ENCODE assay signal across 7 mouse cellular contexts in the genomic region with DNA sequence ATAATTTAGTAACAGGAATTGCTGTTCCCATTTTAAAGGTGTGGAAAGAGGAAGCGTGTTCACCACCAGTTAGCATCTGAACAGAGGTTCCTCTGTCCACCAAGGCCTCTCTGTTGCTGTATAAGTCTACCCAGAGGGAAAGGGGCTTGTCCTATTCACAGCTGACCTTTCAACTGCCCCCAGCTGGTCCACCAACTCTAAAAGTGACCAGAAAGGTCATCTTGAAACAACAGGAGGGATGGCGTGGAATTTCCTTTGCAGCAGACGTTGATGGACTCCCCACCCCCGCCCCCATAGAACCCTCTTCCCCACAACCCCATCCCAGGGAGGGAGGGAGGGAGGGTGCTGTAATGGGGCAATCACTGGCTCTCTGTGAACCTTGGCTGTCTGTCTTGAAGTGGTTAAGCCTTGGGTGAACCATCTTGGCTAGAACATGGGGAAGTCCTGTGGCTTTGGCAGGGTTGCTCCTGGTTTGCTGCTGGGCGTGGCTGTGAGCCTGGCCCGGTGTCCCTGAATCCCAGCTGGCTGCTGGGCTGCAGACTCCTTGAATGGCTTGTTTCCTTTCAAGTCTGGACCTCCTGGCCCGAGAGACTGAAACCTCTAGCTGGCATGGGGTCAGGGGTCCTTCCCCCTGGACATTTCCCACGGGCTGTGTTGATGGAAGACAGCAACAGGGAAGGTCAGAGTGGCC. TPM values are rescaled to one million over a fixed set of nuclear protein-coding genes. Genes with fewer than 3 reads are reported as not detected.
DNase-seq lines count a peak whose midpoint lies in the region; ATAC-seq and TF ChIP-seq lines count a peak whose summit lies in the region.

No protein-coding gene starts in this region.

- ATAC-seq in intestine, postnatal 0 days = no peak
- no peak for ATAC-seq in liver, embryonic 15.5 days (ENCODE audit: insufficient read depth)

- peaks cover 25% of the 10 kb centered on the region for H3K4me1 ChIP-seq in brown adipose tissue, adult 24 weeks (ENCODE audit: control insufficient read depth, insufficient read depth, insufficient read length, low read length)
- peaks cover 20% of the 10 kb centered on the region for H3K4me1 ChIP-seq in heart, adult 2 months (ENCODE audit: control insufficient read depth, insufficient read depth, low read length)
- peaks cover 20% of the 10 kb centered on the region; the same call in 1 of the 2 replicates for H3K4me1 ChIP-seq in intestine, postnatal 0 days (replicated peaks; ENCODE audit: control insufficient read depth, insufficient read depth, low read length)
- peaks cover 83% of the 10 kb centered on the region for H3K4me1 ChIP-seq in liver, embryonic 15.5 days (replicated peaks)

- no peaks in the 10 kb centered on the region for H3K27me3 ChIP-seq in heart, adult 2 months (ENCODE audit: control insufficient read depth, insufficient read depth, low read length)
- no peaks in the 10 kb centered on the region for H3K27me3 ChIP-seq in intestine, postnatal 0 days (replicated peaks; ENCODE audit: control insufficient read depth, insufficient read depth, low read length)
- H3K27me3 ChIP-seq in liver, embryonic 15.5 days = no peaks in the 10 kb centered on the region

- peak; percentile 67 for DNase-seq in NIH3T3 (ENCODE audit: low read depth)
- DNase-seq in heart, adult 2 months = peak; percentile 75 to 85
- DNase-seq in neural tube, embryonic 10.5 days (ENCODE audit: extremely low spot score, low spot score) = peak; percentile 51
- DNase-seq in right cerebral cortex, postnatal 4 days = no peak

- no peaks in the 10 kb centered on the region for H3K79me2 ChIP-seq in heart, adult 2 months (replicated peaks; ENCODE audit: control insufficient read depth, insufficient read depth, low read length)

- no peak overlapping the region; the same call in 1 of the 2 replicates for H3K27ac ChIP-seq in brown adipose tissue, adult 24 weeks (replicated peaks; ENCODE audit: low read depth, low read length)
- H3K27ac ChIP-seq in heart, adult 2 months = peak overlapping the region; percentile 55
- H3K27ac ChIP-seq in intestine, postnatal 0 days (ENCODE audit: low read depth, low read length) = no peak overlapping the region
- peak overlapping the region; percentile 41 for H3K27ac ChIP-seq in liver, embryonic 15.5 days (replicated peaks)

- no peak for TF ChIP-seq CTCF in heart, adult 2 months (IDR thresholded peaks at IDR 0.05)
- no peak for TF ChIP-seq CTCF in intestine, postnatal 0 days (IDR thresholded peaks at IDR 0.05; ENCODE audit: low read depth)

- no peak for TF ChIP-seq POLR2A in heart, adult 2 months (IDR thresholded peaks at IDR 0.05; ENCODE audit: insufficient read depth, low read depth, low read length)

- H3K4me3 ChIP-seq in brown adipose tissue, adult 24 weeks (ENCODE audit: insufficient read depth, low read depth, low read length) = peak overlapping the region; percentile 8
- H3K4me3 ChIP-seq in heart, adult 2 months = no peak overlapping the region
- no peak overlapping the region for H3K4me3 ChIP-seq in intestine, postnatal 0 days (ENCODE audit: low read depth, low read length)
- H3K4me3 ChIP-seq in liver, embryonic 15.5 days (replicated peaks) = no peak overlapping the region

- peak overlapping the region; percentile 1; the same call in 1 of the 2 replicates for H3K9ac ChIP-seq in heart, adult 2 months (ENCODE audit: low read depth, low read length)
- H3K9ac ChIP-seq in intestine, postnatal 0 days (ENCODE audit: low read depth, low read length) = no peak overlapping the region
- H3K9ac ChIP-seq in liver, embryonic 15.5 days = no peak overlapping the region

- H3K9me3 ChIP-seq in intestine, postnatal 0 days (ENCODE audit: control insufficient read depth) = no peaks in the 10 kb centered on the region
- H3K9me3 ChIP-seq in liver, embryonic 15.5 days (replicated peaks) = no peaks in the 10 kb centered on the region

- intact Hi-C loops in heart, adult 2 months (cut with DNase I) = loop anchor here (5.0 kb wide), 1 partner anchor 37 kb away; no protein-coding TSS in a partner anchor

- TF ChIP-seq EP300 in heart, adult 2 months (IDR thresholded peaks at IDR 0.05; ENCODE audit: insufficient read depth, low read depth, low read length) = no peak

- H3K36me3 ChIP-seq in heart, adult 2 months (ENCODE audit: control insufficient read depth, insufficient read depth, low read length) = no peaks in the 10 kb centered on the region
- peaks cover 2% of the 10 kb centered on the region; the same call in 1 of the 2 replicates for H3K36me3 ChIP-seq in intestine, postnatal 0 days (ENCODE audit: control insufficient read depth, insufficient read depth)
- peaks cover 21% of the 10 kb centered on the region; the same call in 1 of the 2 replicates for H3K36me3 ChIP-seq in liver, embryonic 15.5 days (replicated peaks)

- H3K4me2 ChIP-seq in intestine, postnatal 0 days (replicated peaks; ENCODE audit: low read depth) = peak overlapping the region; percentile 32
- H3K4me2 ChIP-seq in liver, embryonic 15.5 days = peak overlapping the region; percentile 9; the same call in 1 of the 2 replicates

- 28% methylated on average over 8 of the region's 8 CpGs for WGBS in heart, adult 2 months
- 40% methylated on average over 8 of the region's 8 CpGs for WGBS in intestine, postnatal 0 days
- WGBS in liver, embryonic 15.5 days (ENCODE audit: insufficient replicate concordance) = 37% methylated on average over 8 of the region's 8 CpGs

RNA-seq across cellular contexts. Expression of a gene that starts 4.1 kb away (rescaled TPM):
- polyA plus RNA-seq in brown adipose tissue, adult 24 weeks (2012; ENCODE audit: insufficient read depth, insufficient read length, missing spikeins) = 10.7 and 14.7 TPM in 2 replicates
- total RNA-seq in heart, adult 2 months (2021) = 10 to 100 TPM; 15.6 to 22.4 TPM
- 16.1 and 22.5 TPM in 2 replicates for polyA plus RNA-seq in heart, adult 2 months (2012; rRNA removed)
- polyA plus RNA-seq in intestine, postnatal 0 days (2015; fragmentation: Nextera tagmentation; extraction: Ambion mirVana) = 4.2 and 4.4 TPM in 2 replicates
- 97.2 and 101 TPM in 2 replicates for polyA plus RNA-seq in liver, embryonic 15.5 days (2015; fragmentation: Nextera tagmentation; extraction: Ambion mirVana)

RNA-seq across cellular contexts. Expression of a gene that starts 55.8 kb away (rescaled TPM):
- 458 and 609 TPM in 2 replicates for polyA plus RNA-seq in brown adipose tissue, adult 24 weeks (2012; ENCODE audit: insufficient read depth, insufficient read length, missing spikeins)
- 100 to 1,000 TPM; 316 to 361 TPM for total RNA-seq in heart, adult 2 months (2021)
- 196 and 320 TPM in 2 replicates for polyA plus RNA-seq in heart, adult 2 months (2012; rRNA removed)
- polyA plus RNA-seq in intestine, postnatal 0 days (2015; fragmentation: Nextera tagmentation; extraction: Ambion mirVana) = 531 and 541 TPM in 2 replicates
- 380 and 449 TPM in 2 replicates for polyA plus RNA-seq in liver, embryonic 15.5 days (2015; fragmentation: Nextera tagmentation; extraction: Ambion mirVana)

Comparison
In these comparisons a context has a peak if more than half of its experiments do, and no peak if none do; other contexts are left out.
1. H3K27ac ChIP-seq: peak in heart, adult 2 months (single experiment) and liver, embryonic 15.5 days (single experiment); none in brown adipose tissue, adult 24 weeks (single experiment) and intestine, postnatal 0 days (single experiment).